9 mouse cellular contexts compared by ENCODE assay signal in the genomic region with DNA sequence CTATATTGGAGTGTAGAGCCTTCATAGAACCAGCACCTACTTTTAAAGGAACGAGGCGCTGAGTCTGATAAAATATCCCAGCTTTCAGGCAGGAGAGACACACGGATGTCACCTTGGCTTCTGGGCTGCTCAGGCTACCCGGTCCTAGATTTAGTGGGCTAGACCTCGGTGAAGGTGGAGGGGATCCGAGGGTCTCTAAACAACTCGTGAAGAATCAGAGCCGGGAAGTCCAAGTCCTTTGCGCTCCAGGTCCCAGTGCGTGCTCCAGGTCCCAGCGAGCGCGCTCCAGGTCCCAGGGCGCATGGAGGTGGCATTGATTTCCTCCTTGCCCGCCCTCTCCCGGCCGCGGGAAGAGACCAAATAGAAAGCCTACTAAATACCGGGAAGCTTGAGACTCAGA. TPM values are rescaled to one million over a fixed set of nuclear protein-coding genes. Genes with fewer than 3 reads are reported as not detected.
A peak's percentile ranks its signal among the peaks of the same experiment; 100 is the strongest.
DNase-seq lines count a peak whose midpoint lies in the region; ATAC-seq and TF ChIP-seq lines count a peak whose summit lies in the region.
"Had no signal": no experiment of that assay in that cellular context is flagged by ENCODE, and none has a peak within 500 bp of the region (broad histone marks: within the 10 kb centered on the region; RNA-seq: fewer than 3 reads in every experiment).

No protein-coding gene starts in this region.

- no peak for TF ChIP-seq CTCF in spleen, adult 2 months (IDR thresholded peaks at IDR 0.05; ENCODE audit: extremely low read depth, insufficient read depth, insufficient read length, insufficient replicate concordance)

- 0 out of 2 replicates have a peak overlapping the region, but pooled peaks have one; percentile 12 for H3K4me2 ChIP-seq in forebrain, embryonic 11.5 days (ENCODE audit: low read depth, low read length, severe bottlenecking)
- H3K4me2 ChIP-seq in forebrain, embryonic 16.5 days (ENCODE audit: low read length): no peak overlapping the region
- H3K4me2 ChIP-seq in limb, embryonic 11.5 days (ENCODE audit: low read depth, severe bottlenecking): peak overlapping the region; percentile 21; the same call in 1 of the 2 replicates

- no peaks in the 10 kb centered on the region for H3K27me3 ChIP-seq in forebrain, embryonic 11.5 days (ENCODE audit: control insufficient read depth, insufficient read depth, low read length)
- peaks cover 3% of the 10 kb centered on the region for H3K27me3 ChIP-seq in forebrain, embryonic 16.5 days (replicated peaks; ENCODE audit: control insufficient read depth, insufficient read depth, low read length)
- no peaks in the 10 kb centered on the region for H3K27me3 ChIP-seq in spleen, adult 2 months (ENCODE audit: control insufficient read depth, insufficient read depth, low read length)
- no peaks in the 10 kb centered on the region for H3K27me3 ChIP-seq in limb, embryonic 11.5 days (ENCODE audit: control insufficient read depth, insufficient read depth, low read length)

- no peak overlapping the region for H3K27ac ChIP-seq in forebrain, embryonic 11.5 days (ENCODE audit: low read depth, low read length)
- no peak overlapping the region for H3K27ac ChIP-seq in forebrain, embryonic 16.5 days (ENCODE audit: low read length)
- H3K27ac ChIP-seq in spleen, adult 2 months (ENCODE audit: insufficient read depth, low read length): peak overlapping the region; percentile 26; the same call in 1 of the 2 replicates
- no peak overlapping the region for H3K27ac ChIP-seq in limb, embryonic 11.5 days (replicated peaks; ENCODE audit: low read depth, low read length)

- no peaks in the 10 kb centered on the region for H3K4me1 ChIP-seq in forebrain, embryonic 11.5 days (replicated peaks; ENCODE audit: control insufficient read depth, insufficient read depth, low read length)
- no peaks in the 10 kb centered on the region for H3K4me1 ChIP-seq in forebrain, embryonic 16.5 days (replicated peaks; ENCODE audit: control insufficient read depth, insufficient read depth, low read length)
- H3K4me1 ChIP-seq in spleen, adult 2 months (ENCODE audit: control insufficient read depth, insufficient read depth, insufficient read length): no peaks in the 10 kb centered on the region
- H3K4me1 ChIP-seq in limb, embryonic 11.5 days (ENCODE audit: control insufficient read depth, insufficient read depth, low read length): no peaks in the 10 kb centered on the region

- no peak overlapping the region for H3K9ac ChIP-seq in forebrain, embryonic 11.5 days (ENCODE audit: low read length)
- H3K9ac ChIP-seq in forebrain, embryonic 16.5 days (replicated peaks; ENCODE audit: low read depth, low read length): no peak overlapping the region
- H3K9ac ChIP-seq in limb, embryonic 11.5 days (ENCODE audit: low read length): no peak overlapping the region

- ATAC-seq in forebrain, embryonic 11.5 days (replicated peaks; ENCODE audit: low FRiP score): no peak
- ATAC-seq in forebrain, embryonic 16.5 days: no peak
- ATAC-seq in limb, embryonic 11.5 days (ENCODE audit: insufficient number of reproducible peaks, low FRiP score, low TSS enrichment, low read depth): no peak

- no peak overlapping the region for H3K4me3 ChIP-seq in forebrain, embryonic 11.5 days (ENCODE audit: low read depth, low read length)
- H3K4me3 ChIP-seq in forebrain, embryonic 16.5 days (replicated peaks; ENCODE audit: low read length): no peak overlapping the region
- peak overlapping the region; percentile 53 for H3K4me3 ChIP-seq in spleen, adult 2 months (ENCODE audit: extremely low read depth, insufficient read depth, insufficient read length)
- H3K4me3 ChIP-seq in limb, embryonic 11.5 days (ENCODE audit: low read depth, low read length): no peak overlapping the region

- H3K9me3 ChIP-seq in forebrain, embryonic 11.5 days (ENCODE audit: control insufficient read depth, low read length): no peaks in the 10 kb centered on the region
- no peaks in the 10 kb centered on the region for H3K9me3 ChIP-seq in forebrain, embryonic 16.5 days (ENCODE audit: control insufficient read depth, low read length)
- H3K9me3 ChIP-seq in limb, embryonic 11.5 days (ENCODE audit: control insufficient read depth, low read length): no peaks in the 10 kb centered on the region

- no peak for DNase-seq in forebrain, embryonic 11.5 days (ENCODE audit: low spot score)
- no peak for DNase-seq in spleen, adult 2 months (ENCODE audit: low read depth in 1 of 2, low spot score in 2 of 2)
- no peak for DNase-seq in spleen, postnatal 10 days (ENCODE audit: low spot score in 2 of 2)
- no peak for DNase-seq in limb, embryonic 11.5 days (ENCODE audit: low spot score)
- peak; percentile 35 for DNase-seq in thymus, postnatal 25 days
- no peak for DNase-seq in cerebellum, adult 9-11 months
- no peak for DNase-seq in kidney, adult 18-20 months
- DNase-seq: cerebellum, adult 2 months had no signal

- H3K36me3 ChIP-seq in forebrain, embryonic 11.5 days (ENCODE audit: control insufficient read depth, insufficient read depth, low read length): no peaks in the 10 kb centered on the region
- H3K36me3 ChIP-seq in forebrain, embryonic 16.5 days (ENCODE audit: control insufficient read depth, insufficient read depth): no peaks in the 10 kb centered on the region
- no peaks in the 10 kb centered on the region for H3K36me3 ChIP-seq in spleen, adult 2 months (ENCODE audit: control insufficient read depth, insufficient read depth, low read length)
- H3K36me3 ChIP-seq in limb, embryonic 11.5 days (ENCODE audit: control insufficient read depth, insufficient read depth, low read length): no peaks in the 10 kb centered on the region

- no peak for TF ChIP-seq POLR2A in spleen, adult 2 months (IDR thresholded peaks at IDR 0.05; ENCODE audit: low read depth, low read length)

- 9% methylated on average over 19 of the region's 19 CpGs for WGBS in forebrain, embryonic 11.5 days
- WGBS in forebrain, embryonic 16.5 days: 18% methylated on average over 19 of the region's 19 CpGs
- WGBS in spleen, adult 2 months: 8% methylated on average over 19 of the region's 19 CpGs
- 11% methylated on average over 19 of the region's 19 CpGs for WGBS in limb, embryonic 11.5 days

RNA-seq across cellular contexts. Expression of a gene that starts 19.2 kb away (rescaled TPM):
- 0.15 and 0.16 TPM in 2 replicates for polyA plus RNA-seq in forebrain, embryonic 11.5 days (2014; fragmentation: Nextera tagmentation; extraction: Ambion mirVana)
- 0.11 and 0.26 TPM in 2 replicates for polyA plus RNA-seq in forebrain, embryonic 16.5 days (2015; fragmentation: Nextera tagmentation; extraction: Ambion mirVana)
- polyA plus RNA-seq in spleen, adult 2 months (2012; rRNA removed): 3.4 and 3.5 TPM in 2 replicates
- 0.26 and 0.48 TPM in 2 replicates for polyA plus RNA-seq in limb, embryonic 11.5 days (2014; fragmentation: Nextera tagmentation; extraction: Ambion mirVana)

RNA-seq across cellular contexts. Expression of a gene that starts 25.1 kb away (rescaled TPM):
- 0.89 and 1.6 TPM in 2 replicates for polyA plus RNA-seq in forebrain, embryonic 11.5 days (2014; fragmentation: Nextera tagmentation; extraction: Ambion mirVana)
- 0.73 and 1.1 TPM in 2 replicates for polyA plus RNA-seq in forebrain, embryonic 16.5 days (2015; fragmentation: Nextera tagmentation; extraction: Ambion mirVana)
- polyA plus RNA-seq in spleen, adult 2 months (2012; rRNA removed): 28.7 and 31.8 TPM in 2 replicates
- polyA plus RNA-seq in limb, embryonic 11.5 days (2014; fragmentation: Nextera tagmentation; extraction: Ambion mirVana): 0.85 and 1.1 TPM in 2 replicates

RNA-seq across cellular contexts. Expression of a gene that starts 48.2 kb away (rescaled TPM):
- 9.3 and 9.8 TPM in 2 replicates for polyA plus RNA-seq in forebrain, embryonic 11.5 days (2014; fragmentation: Nextera tagmentation; extraction: Ambion mirVana)
- polyA plus RNA-seq in forebrain, embryonic 16.5 days (2015; fragmentation: Nextera tagmentation; extraction: Ambion mirVana): 5.7 and 6.5 TPM in 2 replicates
- polyA plus RNA-seq in spleen, adult 2 months (2012; rRNA removed): 1.5 and 1.6 TPM in 2 replicates
- polyA plus RNA-seq in limb, embryonic 11.5 days (2014; fragmentation: Nextera tagmentation; extraction: Ambion mirVana): 11.8 and 14.3 TPM in 2 replicates

Comparison
In these comparisons a context has a peak if more than half of its experiments do, and no peak if none do; other contexts are left out.
1. RNA of a gene that starts 25.1 kb away (polyA plus RNA-seq): 28.7 to 31.8 TPM in spleen, adult 2 months; 0.89 to 1.6 TPM in forebrain, embryonic 11.5 days, 0.85 to 1.1 TPM in limb, embryonic 11.5 days and 0.73 to 1.1 TPM in forebrain, embryonic 16.5 days; every median in the first group is over 10 times any median in the second.